Mouse (Mus musculus) lung, adult 2 months (tissue): ENCODE results near the gene Prkce. TPM values are rescaled to one million over a fixed set of nuclear protein-coding genes. Genes with fewer than 3 reads are reported as not detected.

Experiments used
- DNase-seq: peaks from one replicate; pipeline ENCODE4 v3.0.0; 2022
- H3K4me1 ChIP-seq: fragments of 200-500 bp; 2 replicates; pipeline ENCODE4 v1.6.1; 2011; ENCODE audit warnings: low read length; ENCODE audit not compliant: control insufficient read depth, insufficient read depth
- H3K4me3 ChIP-seq: fragments of 200-500 bp; replicated peaks from 2 replicates; pipeline ENCODE3; 2011; ENCODE audit warnings: low read depth, mild to moderate bottlenecking, control low read depth, low read length; ENCODE audit errors: extremely low read depth
- CTCF ChIP-seq: fragments of 200-500 bp; IDR thresholded peaks from 2 replicates; pipeline ENCODE4 v1.5.1; 2011; ENCODE audit warnings: mild to moderate bottlenecking, low read length, control low read depth; ENCODE audit not compliant: insufficient read depth
- POLR2A ChIP-seq: fragments of 200-500 bp; IDR thresholded peaks from 2 replicates; pipeline ENCODE4 v1.6.1; 2011; ENCODE audit warnings: low read depth, mild to moderate bottlenecking, control low read depth, low read length, borderline replicate concordance; ENCODE audit errors: extremely low read depth
- WGBS: fragments of 180-500 bp; shearing (Covaris S2); methylation state at CpG from one replicate; pipeline ENCODE4 v1.1.7; 2018; 5-methylcytosine and 5-hydroxymethylcytosine counted together
- polyA plus RNA-seq: library from polyadenylated mRNA; depleted of rRNA; stranded (reverse); fragments of >200 nt; gene quantifications from 2 replicates; pipeline ENCODE4 v1.2.3, GENCODE M21; 2012

The Prkce gene
- polyA plus RNA-seq, 1 experiment: 13.5 TPM

GRCm38 (mm10) chr17:86363356-86363755 is 195.8 kb downstream of the Prkce start:
- no peak for TF ChIP-seq POLR2A
- TF ChIP-seq CTCF: no peak
- peaks cover 9% of the 10 kb centered on the region for H3K4me1 ChIP-seq
- no peak overlapping the region for H3K4me3 ChIP-seq
- 66% methylated on average over 5 of the region's 5 CpGs for WGBS
- DNase-seq: no peak

DNA sequence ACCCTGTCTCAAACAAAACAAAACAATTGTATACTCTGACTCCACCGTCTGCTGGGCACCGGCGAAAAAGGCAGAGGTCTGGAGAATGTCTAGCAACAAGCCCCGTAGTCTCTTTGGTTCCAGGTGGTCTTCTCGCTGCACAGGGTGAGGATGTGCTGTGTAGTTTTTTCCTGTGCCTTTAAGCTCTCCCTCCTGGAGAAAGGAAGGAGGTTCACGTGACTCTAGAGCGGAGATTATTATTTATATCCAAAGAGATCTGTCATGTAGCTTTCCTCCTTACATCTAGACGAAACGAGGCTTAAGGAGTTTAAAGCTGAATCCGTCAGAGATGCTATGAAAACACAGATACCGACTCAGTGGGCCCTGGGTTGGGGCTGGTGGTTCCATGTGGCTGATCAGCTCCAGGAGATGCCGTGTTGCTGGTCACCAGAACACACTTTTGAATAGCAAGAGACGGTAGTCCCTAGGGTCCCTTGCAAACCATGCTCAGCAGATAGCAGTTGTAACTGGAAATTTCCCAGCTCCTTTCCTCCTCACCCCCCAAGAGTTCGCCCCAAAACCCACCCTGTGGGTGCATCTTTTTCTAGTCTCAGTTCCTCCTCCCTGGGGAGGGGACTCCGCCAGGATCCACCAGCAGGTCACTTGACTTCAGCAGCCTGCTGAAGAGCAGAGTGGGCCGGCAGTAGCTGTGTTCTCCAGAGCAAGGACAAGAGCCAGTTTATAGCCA is 196.9 kb downstream of the Prkce start:
- DNase-seq: no peak
- peak overlapping the region; percentile 26 for H3K4me3 ChIP-seq
- TF ChIP-seq CTCF: no peak
- TF ChIP-seq POLR2A: no peak
- H3K4me1 ChIP-seq: peaks cover 8% of the 10 kb centered on the region
- WGBS: 50% methylated on average over 16 of the region's 16 CpGs

GRCm38 (mm10) chr17:86366919-86367318 is 199.3 kb downstream of the Prkce start:
- DNase-seq: no peak
- Histone ChIP-seq H3K4me3 (no peak overlapping the region), H3K4me1 (peaks cover 15% of the 10 kb centered on the region)
- WGBS: 73% methylated on average over 10 of the region's 10 CpGs
- no peak for TF ChIP-seq POLR2A
- no peak for TF ChIP-seq CTCF

- DNase-seq: no peak
- TF ChIP-seq POLR2A (no peak), CTCF (no peak)
- Histone ChIP-seq H3K4me3 (no peak overlapping the region), H3K4me1 (peaks cover 15% of the 10 kb centered on the region)
- 42% methylated on average over 7 of the region's 7 CpGs for WGBS
Observed at GRCm38 (mm10) chr17:86367676-86368075, 200.1 kb downstream of the Prkce start.

DNA sequence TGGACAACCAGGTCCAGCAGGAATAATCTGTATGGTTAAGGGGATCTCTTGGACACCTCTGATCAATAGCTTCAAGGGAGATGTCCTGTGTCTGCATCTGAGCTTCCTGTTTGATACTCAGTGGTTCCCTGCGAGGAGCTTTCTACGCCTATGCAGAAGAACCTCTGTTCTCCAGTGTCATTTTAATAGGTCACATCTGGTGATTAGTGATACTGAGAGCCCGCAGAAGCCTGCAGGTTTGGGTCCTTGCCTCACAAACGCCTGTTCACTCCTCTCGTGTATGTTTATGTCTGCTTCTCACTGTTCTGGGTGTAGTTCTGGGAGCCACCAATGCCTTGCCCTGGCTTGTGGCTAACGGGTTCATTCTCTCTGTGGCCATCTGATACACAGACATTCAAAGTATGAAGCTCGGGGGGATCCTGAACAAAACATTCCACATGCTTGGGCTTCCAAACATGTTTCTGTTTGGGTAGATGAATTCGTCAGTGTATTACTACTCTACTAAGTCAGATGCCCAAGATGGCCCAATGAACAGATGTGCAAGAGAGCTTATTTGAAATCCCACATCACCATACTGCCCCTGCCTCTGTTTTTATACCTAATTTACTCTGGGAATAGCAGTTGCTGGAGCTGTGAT is 202.6 kb downstream of the Prkce start:
- Histone ChIP-seq H3K4me1 (peaks cover 7% of the 10 kb centered on the region), H3K4me3 (no peak overlapping the region)
- WGBS: 67% methylated on average over 8 of the region's 8 CpGs
- TF ChIP-seq POLR2A (no peak), CTCF (no peak)
- no peak for DNase-seq

- TF ChIP-seq POLR2A (no peak), CTCF (no peak)
- no peak for DNase-seq
- Histone ChIP-seq H3K4me1 (peaks cover 7% of the 10 kb centered on the region), H3K4me3 (no peak overlapping the region)
- 24% methylated on average over 4 of the region's 4 CpGs for WGBS
Observed at GRCm38 (mm10) chr17:86371101-86371561, 203.5 kb downstream of the Prkce start.

- Histone ChIP-seq H3K4me3 (no peak overlapping the region), H3K4me1 (peaks cover 3% of the 10 kb centered on the region)
- WGBS: 82% methylated on average over 6 of the region's 6 CpGs
- DNase-seq: no peak
- TF ChIP-seq CTCF (no peak), POLR2A (no peak)
Observed at GRCm38 (mm10) chr17:86376389-86376788, 208.8 kb downstream of the Prkce start.

DNA sequence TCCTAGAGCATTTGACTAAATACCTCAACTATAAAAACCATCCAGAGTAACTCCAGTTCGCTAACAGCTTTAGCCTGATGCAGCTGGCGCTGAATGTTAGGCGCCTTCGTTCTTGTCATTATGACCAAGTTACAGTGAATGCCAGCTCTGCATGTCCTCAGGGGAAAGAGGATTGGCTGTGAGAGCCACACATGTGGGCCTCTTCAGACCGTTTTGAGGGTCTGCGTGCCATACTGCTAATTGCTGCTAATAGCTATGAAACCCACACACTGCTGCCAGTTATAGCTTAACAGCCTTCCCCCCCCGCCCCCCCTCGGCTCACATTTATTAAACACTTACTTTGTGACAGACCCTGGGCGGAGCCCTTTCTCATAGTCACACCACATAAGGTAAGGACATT is 210.3 kb downstream of the Prkce start:
- Histone ChIP-seq H3K4me3 (no peak overlapping the region), H3K4me1 (no peaks in the 10 kb centered on the region; the same call in 1 of the 2 replicates)
- DNase-seq: no peak
- WGBS: 91% methylated on average over 9 of the region's 9 CpGs
- TF ChIP-seq POLR2A (no peak), CTCF (no peak)

DNA sequence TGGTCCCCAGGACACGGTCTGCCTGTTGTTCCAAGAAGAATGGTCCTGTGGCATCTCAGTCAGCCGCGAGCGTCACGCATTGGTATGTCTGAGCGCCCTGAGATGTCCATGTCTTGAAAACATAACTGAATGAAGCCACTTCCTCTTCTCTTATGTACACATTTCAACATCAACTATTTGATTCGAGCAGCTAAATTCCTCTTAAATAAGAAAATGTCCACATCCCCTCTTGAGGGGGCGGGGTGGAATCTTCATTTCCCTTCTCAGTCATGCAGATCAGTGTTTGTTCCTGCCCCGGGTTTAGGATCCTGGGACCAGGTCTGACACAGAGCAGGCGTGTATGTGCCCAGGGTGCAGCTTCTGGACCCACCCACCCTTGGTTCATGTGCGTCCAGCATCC is 211.0 kb downstream of the Prkce start:
- no peak for TF ChIP-seq CTCF
- no peak for TF ChIP-seq POLR2A
- no peak overlapping the region for H3K4me3 ChIP-seq
- no peaks in the 10 kb centered on the region; the same call in 1 of the 2 replicates for H3K4me1 ChIP-seq
- 58% methylated on average over 11 of the region's 11 CpGs for WGBS
- DNase-seq: no peak

DNA sequence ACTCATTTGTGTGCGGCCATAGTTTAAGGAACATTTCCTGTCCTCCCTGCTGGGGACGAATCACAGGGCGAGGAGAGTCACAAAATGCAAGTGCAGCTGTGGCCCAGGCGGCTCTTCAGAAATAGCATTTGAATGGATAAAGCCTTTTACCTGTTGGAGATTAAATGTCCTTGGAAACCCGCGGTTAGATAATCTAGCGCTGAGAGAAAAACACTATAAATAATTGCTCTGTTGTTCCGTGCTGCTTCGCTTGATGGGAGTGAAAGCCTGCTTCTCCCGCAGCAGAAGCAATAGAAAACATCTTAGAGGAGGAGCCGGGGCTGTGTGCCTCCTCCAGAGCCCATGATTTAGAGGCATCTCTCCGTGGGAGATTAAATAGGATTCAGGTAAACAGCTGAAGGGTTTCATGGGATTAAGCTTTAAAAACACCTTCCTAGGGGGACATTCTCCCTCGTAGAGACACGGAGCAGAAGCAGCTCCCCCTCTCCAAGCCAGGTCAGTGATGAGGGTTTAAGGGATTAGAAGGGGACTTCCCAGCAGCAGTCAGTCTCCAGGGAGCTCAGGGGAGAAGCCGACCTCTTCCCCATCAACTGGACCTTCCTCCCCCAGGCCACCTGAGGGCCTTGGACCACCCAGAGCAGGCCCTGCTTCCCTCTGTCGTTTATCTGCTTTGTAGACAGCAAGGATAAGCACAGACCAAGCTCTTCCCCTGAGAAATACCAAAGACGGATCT is 212.0 kb downstream of the Prkce start:
- TF ChIP-seq POLR2A (no peak), CTCF (no peak)
- Histone ChIP-seq H3K4me3 (no peak overlapping the region), H3K4me1 (no peaks in the 10 kb centered on the region; the same call in 1 of the 2 replicates)
- no peak for DNase-seq
- 53% methylated on average over 17 of the region's 17 CpGs for WGBS
